Mouse (Mus musculus) olfactory bulb, adult 2 months (tissue): ENCODE measurements around the gene Itm2c. TPM values are rescaled to one million over a fixed set of nuclear protein-coding genes. Genes with fewer than 3 reads are reported as not detected.

Experiments used
- H3K27ac ChIP-seq: fragments of 200-500 bp; 2 replicates; pipeline ENCODE4 v1.5.1; 2012; ENCODE audit warnings: low read depth, low read length; ENCODE audit not compliant: insufficient read depth
- H3K4me1 ChIP-seq: fragments of 200-500 bp; 2 replicates; pipeline ENCODE4 v1.6.1; 2012; ENCODE audit warnings: low read length; ENCODE audit not compliant: control insufficient read depth, insufficient read depth
- H3K4me3 ChIP-seq: fragments of 200-500 bp; 2 replicates; pipeline ENCODE4 v1.5.1; 2012; ENCODE audit warnings: mild to moderate bottlenecking, low read depth, low read length, moderate library complexity; ENCODE audit not compliant: insufficient read depth
- CTCF ChIP-seq: fragments of 200-500 bp; IDR thresholded peaks from 2 replicates; pipeline ENCODE4 v1.5.1; 2012; ENCODE audit warnings: low read depth, mild to moderate bottlenecking, low read length, moderate library complexity; ENCODE audit not compliant: insufficient read depth
- POLR2A ChIP-seq: fragments of 200-500 bp; IDR thresholded peaks from 2 replicates; pipeline ENCODE4 v1.6.1; 2012; ENCODE audit warnings: mild to moderate bottlenecking, low read depth, low read length, moderate library complexity; ENCODE audit not compliant: insufficient read depth
- WGBS: fragments of 180-500 bp; shearing (Covaris S2); methylation state at CpG from one replicate; pipeline ENCODE4 v1.1.7; 2018; 5-methylcytosine and 5-hydroxymethylcytosine counted together
- polyA plus RNA-seq: library from polyadenylated mRNA; stranded (reverse); fragments of >200 nt; gene quantifications from 2 replicates; pipeline ENCODE4 v1.2.4, GENCODE M21; 2012; ENCODE audit warnings: low replicate concordance; ENCODE audit not compliant: missing spikeins, insufficient read depth, insufficient read length

Itm2c gene
- not detected in 2 replicates for polyA plus RNA-seq

GRCm38 (mm10) chr1:85894231-85894747, at the start of gene Itm2c:
Gene Itm2c, plus strand, starts transcription at chr1:85894281.
- H3K4me1 ChIP-seq: peaks cover 25% of the 10 kb centered on the region
- H3K27ac ChIP-seq: peak within 1 kb of the TSS; percentile 76
- peak within 1 kb of the TSS; percentile 64 for H3K4me3 ChIP-seq
- no peak for TF ChIP-seq CTCF
- 0 out of 2 replicates have a peak, but pooled peaks have one; percentile 55 for TF ChIP-seq POLR2A
- WGBS: under 1% methylated on average over 35 of the region's 35 CpGs

GRCm38 (mm10) chr1:85844981-85845380, 49.1 kb upstream of the Itm2c start:
- 86% methylated on average over 6 of the region's 6 CpGs for WGBS
- peak overlapping the region; percentile 8; the same call in 1 of the 2 replicates for H3K27ac ChIP-seq
- no peak overlapping the region for H3K4me3 ChIP-seq
- no peak for TF ChIP-seq CTCF
- TF ChIP-seq POLR2A: no peak
- H3K4me1 ChIP-seq: peaks cover 5% of the 10 kb centered on the region

GRCm38 (mm10) chr1:85845476-85845875, 48.6 kb upstream of the Itm2c start:
- Histone ChIP-seq H3K4me1 (peaks cover 5% of the 10 kb centered on the region), H3K4me3 (no peak overlapping the region), H3K27ac (peak overlapping the region; percentile 54)
- TF ChIP-seq CTCF (no peak), POLR2A (no peak)
- 28% methylated on average over 3 of the region's 3 CpGs for WGBS

- H3K27ac ChIP-seq: no peak overlapping the region
- H3K4me1 ChIP-seq: peaks cover 5% of the 10 kb centered on the region
- no peak for TF ChIP-seq CTCF
- no peak for TF ChIP-seq POLR2A
- no peak overlapping the region for H3K4me3 ChIP-seq
- WGBS: 88% methylated on average over 14 of the region's 14 CpGs
Measured at GRCm38 (mm10) chr1:85849016-85849415, 45.1 kb upstream of the Itm2c start.

- 64% methylated on average over 5 of the region's 5 CpGs for WGBS
- no peak for TF ChIP-seq POLR2A
- TF ChIP-seq CTCF: no peak
- Histone ChIP-seq H3K4me3 (no peak overlapping the region), H3K27ac (no peak overlapping the region), H3K4me1 (no peaks in the 10 kb centered on the region)
Measured at GRCm38 (mm10) chr1:85850851-85851250, 43.2 kb upstream of the Itm2c start.

GRCm38 (mm10) chr1:85852996-85853689, 40.9 kb upstream of the Itm2c start:
- Histone ChIP-seq H3K4me3 (no peak overlapping the region), H3K27ac (no peak overlapping the region), H3K4me1 (no peaks in the 10 kb centered on the region)
- WGBS: 86% methylated on average over 2 of the region's 2 CpGs
- peak; percentile 73; the same call in 1 of the 2 replicates for TF ChIP-seq CTCF
- no peak for TF ChIP-seq POLR2A

GRCm38 (mm10) chr1:85853865-85854264, 40.2 kb upstream of the Itm2c start:
- no peak for TF ChIP-seq CTCF
- no peak for TF ChIP-seq POLR2A
- Histone ChIP-seq H3K4me1 (no peaks in the 10 kb centered on the region), H3K27ac (no peak overlapping the region), H3K4me3 (no peak overlapping the region)
- WGBS: 64% methylated on average over 2 of the region's 2 CpGs

- Histone ChIP-seq H3K4me1 (no peaks in the 10 kb centered on the region), H3K27ac (no peak overlapping the region), H3K4me3 (no peak overlapping the region)
- TF ChIP-seq POLR2A: no peak
- TF ChIP-seq CTCF: no peak
- 80% methylated on average over 2 of the region's 2 CpGs for WGBS
Measured at GRCm38 (mm10) chr1:85854475-85854874, 39.6 kb upstream of the Itm2c start.

- 89% methylated on average over 3 of the region's 3 CpGs for WGBS
- TF ChIP-seq CTCF (no peak), POLR2A (no peak)
- Histone ChIP-seq H3K27ac (no peak overlapping the region), H3K4me1 (no peaks in the 10 kb centered on the region), H3K4me3 (no peak overlapping the region)
Measured at GRCm38 (mm10) chr1:85856266-85856665, 37.8 kb upstream of the Itm2c start.

GRCm38 (mm10) chr1:85857261-85857754, 36.8 kb upstream of the Itm2c start:
- WGBS: 60% methylated on average over 6 of the region's 6 CpGs
- Histone ChIP-seq H3K4me1 (no peaks in the 10 kb centered on the region), H3K27ac (no peak overlapping the region), H3K4me3 (no peak overlapping the region)
- no peak for TF ChIP-seq POLR2A
